Mouse (Mus musculus) G1E (cell line): Measurements from ENCODE around the gene Adamts12.

ENCODE experiments used
- CTCF ChIP-seq: IDR thresholded peaks from 2 replicates; pipeline ENCODE4 v1.5.1; 2012; ENCODE audit warnings: low read depth, low read length, inconsistent platforms, mixed read lengths
- GATA1 ChIP-seq: IDR thresholded peaks from 2 replicates; pipeline ENCODE4 v1.6.1; 2012; ENCODE audit warnings: borderline replicate concordance, low read length, inconsistent platforms, mixed read lengths
- POLR2AphosphoS5 ChIP-seq: IDR thresholded peaks from 2 replicates; pipeline ENCODE4 v1.6.1; 2012; ENCODE audit warnings: low read depth, low read length, inconsistent platforms; ENCODE audit not compliant: insufficient replicate concordance
- TAL1 ChIP-seq: conservative IDR thresholded peaks from 2 replicates; pipeline ENCODE4 v1.6.1; 2012; ENCODE audit warnings: low read depth, low read length, inconsistent platforms, mixed read lengths

DNA sequence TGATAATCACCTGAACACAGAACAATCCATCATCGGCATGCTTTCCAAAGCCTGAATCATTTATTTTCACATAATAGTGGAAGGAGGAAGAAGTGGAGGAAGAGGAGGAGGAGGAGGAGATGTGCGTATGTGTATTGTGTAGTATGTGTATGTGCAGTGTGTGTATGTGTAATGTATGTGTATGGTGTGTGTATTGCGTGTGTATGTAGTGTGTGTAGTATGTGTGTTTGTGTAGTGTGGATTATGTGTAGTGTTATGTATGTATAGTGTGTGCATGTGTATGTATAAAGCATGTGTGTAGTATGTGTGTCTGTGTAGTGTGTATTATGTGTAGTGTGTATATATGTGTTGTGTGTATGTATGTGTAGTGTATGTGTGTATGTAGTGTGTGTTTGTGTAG, 19.1 kb downstream of the Adamts12 start:
- TF ChIP-seq TAL1: no peak
- no peak for TF ChIP-seq POLR2AphosphoS5
- no peak for TF ChIP-seq CTCF
- no peak for TF ChIP-seq GATA1
